Mouse (Mus musculus): ENCODE measurements around the gene Gata1. TPM values are rescaled to one million over a fixed set of nuclear protein-coding genes. Genes with fewer than 3 reads are reported as not detected.
"Not testable (repeated sequence)": the region's sequence is repeated elsewhere in the genome, so short reads cannot be mapped to it uniquely, and the experiment has no call there.

Gata1 gene
- 227 and 1,046 TPM in 2 replicates for polyA plus RNA-seq (2012; ENCODE audit: insufficient read depth, low replicate concordance)

DNA sequence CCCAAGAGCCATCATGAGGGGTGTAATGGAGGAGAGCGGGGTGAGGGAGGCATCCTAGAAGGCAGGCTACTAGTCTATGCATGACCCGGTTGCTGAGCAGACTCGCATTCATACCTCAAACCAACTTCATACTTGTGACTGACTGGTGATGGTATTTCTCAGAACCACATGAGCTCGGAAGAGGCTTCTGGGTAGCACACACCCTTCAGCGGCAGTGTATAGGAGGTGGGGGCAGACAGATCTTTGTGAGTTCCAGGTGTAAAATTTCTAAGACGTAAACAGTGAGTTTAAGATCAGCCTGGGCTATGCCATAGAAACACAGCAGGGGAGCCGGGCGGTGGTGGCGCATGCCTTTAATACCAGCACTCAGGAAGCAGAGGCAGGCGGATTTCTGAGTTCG lies at the start of gene Gata1:
Gene Gata1 (minus strand): TSS at position 180 of the 400 bp plus-strand sequence.
- Histone ChIP-seq H3K27me3 (replicated peaks) (no peaks in the 10 kb centered on the region), H3K4me3 (replicated peaks) (no peak within 1 kb of the TSS), H3K9me3 (no peaks in the 10 kb centered on the region), H3K36me3 (replicated peaks; ENCODE audit: low read length) (peaks cover 7% of the 10 kb centered on the region), H3K4me1 (peaks cover 16% of the 10 kb centered on the region)
- TF ChIP-seq GATA1 (IDR thresholded peaks at IDR 0.05; ENCODE audit: borderline replicate concordance, low read length) (no peak), FLI1 (IDR thresholded peaks at IDR 0.05; ENCODE audit: low read length) (no peak)

DNA sequence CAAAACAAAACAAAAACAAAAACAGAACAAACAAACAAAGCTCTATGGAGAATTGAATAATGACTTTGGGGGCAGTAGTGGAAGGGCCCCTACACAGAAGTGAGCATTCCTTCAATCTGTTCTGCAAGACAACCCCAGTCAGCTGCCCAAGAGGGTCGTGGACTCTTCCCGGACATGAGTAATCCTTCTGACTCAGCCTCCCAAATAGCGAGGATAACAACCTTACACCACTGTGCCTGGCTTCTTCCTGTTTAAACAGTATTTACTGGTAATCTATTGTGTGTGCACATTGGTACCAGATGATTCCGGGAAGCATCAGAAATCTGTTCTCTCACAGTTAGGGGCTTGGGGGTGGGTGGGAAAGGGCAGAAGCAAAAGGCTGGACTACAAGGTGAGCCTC lies 48.9 kb upstream of the Gata1 start:
- no peak overlapping the region for H3K4me3 ChIP-seq (replicated peaks)
- peaks cover 11% of the 10 kb centered on the region for H3K4me1 ChIP-seq
- peaks cover 6% of the 10 kb centered on the region for H3K27me3 ChIP-seq (replicated peaks)
- H3K36me3 ChIP-seq (replicated peaks; ENCODE audit: low read length): no peaks in the 10 kb centered on the region
- TF ChIP-seq FLI1 (IDR thresholded peaks at IDR 0.05; ENCODE audit: low read length): no peak
- no peak for TF ChIP-seq GATA1 (IDR thresholded peaks at IDR 0.05; ENCODE audit: borderline replicate concordance, low read length)
- no peaks in the 10 kb centered on the region for H3K9me3 ChIP-seq

GRCm38 (mm10) chrX:8024795-8025194 lies 46.9 kb upstream of the Gata1 start:
- TF ChIP-seq GATA1 (IDR thresholded peaks at IDR 0.05; ENCODE audit: borderline replicate concordance, low read length): no peak
- TF ChIP-seq FLI1 (IDR thresholded peaks at IDR 0.05; ENCODE audit: low read length): no peak
- Histone ChIP-seq H3K27me3 (replicated peaks) (peaks cover 1% of the 10 kb centered on the region), H3K9me3 (no peaks in the 10 kb centered on the region), H3K4me3 (replicated peaks) (no peak overlapping the region), H3K4me1 (peaks cover 11% of the 10 kb centered on the region), H3K36me3 (replicated peaks; ENCODE audit: low read length) (no peaks in the 10 kb centered on the region)

- H3K9me3 ChIP-seq: no peaks in the 10 kb centered on the region
- no peaks in the 10 kb centered on the region for H3K36me3 ChIP-seq (replicated peaks; ENCODE audit: low read length)
- peaks cover 17% of the 10 kb centered on the region for H3K4me1 ChIP-seq
- H3K27me3 ChIP-seq (replicated peaks): peaks cover 1% of the 10 kb centered on the region
- TF ChIP-seq FLI1 (IDR thresholded peaks at IDR 0.05; ENCODE audit: low read length): no peak
- TF ChIP-seq GATA1 (IDR thresholded peaks at IDR 0.05; ENCODE audit: borderline replicate concordance, low read length): no peak
- no peak overlapping the region for H3K4me3 ChIP-seq (replicated peaks)
Observed at GRCm38 (mm10) chrX:8020111-8020778, 42.4 kb upstream of the Gata1 start.

DNA sequence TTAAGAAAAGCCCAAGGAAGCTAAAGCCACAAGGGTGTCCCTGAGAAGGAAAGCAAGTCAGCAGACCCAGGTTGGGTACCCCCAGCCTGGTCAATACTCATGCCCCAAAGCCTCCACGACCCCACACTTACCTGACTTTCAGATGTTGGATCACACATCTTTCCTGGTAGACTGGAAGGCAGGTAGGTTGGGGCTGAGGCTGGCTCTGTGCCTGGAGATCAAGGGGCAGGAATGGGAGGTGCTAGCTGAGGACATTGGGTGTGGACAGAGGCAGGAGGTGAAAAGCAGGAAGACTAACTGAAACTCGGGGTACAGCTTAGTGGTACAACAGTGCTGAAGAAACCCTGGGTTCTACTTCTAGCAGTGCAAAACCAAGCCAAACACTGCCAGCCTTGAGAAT lies 40.4 kb upstream of the Gata1 start, which contains the start of gene Glod5:
Gene Glod5 (minus strand): TSS at position 207 of the 400 bp plus-strand sequence.
- no peak for TF ChIP-seq GATA1 (IDR thresholded peaks at IDR 0.05; ENCODE audit: borderline replicate concordance, low read length)
- no peak for TF ChIP-seq FLI1 (IDR thresholded peaks at IDR 0.05; ENCODE audit: low read length)
- no peaks in the 10 kb centered on the region for H3K9me3 ChIP-seq
- no peaks in the 10 kb centered on the region for H3K36me3 ChIP-seq (replicated peaks; ENCODE audit: low read length)
- H3K4me1 ChIP-seq: peaks cover 18% of the 10 kb centered on the region
- H3K4me3 ChIP-seq (replicated peaks): no peak within 1 kb of the TSS
- H3K27me3 ChIP-seq (replicated peaks): peaks cover 1% of the 10 kb centered on the region

- H3K36me3 ChIP-seq (replicated peaks; ENCODE audit: low read length): no peaks in the 10 kb centered on the region
- no peak overlapping the region for H3K4me3 ChIP-seq (replicated peaks)
- H3K27me3 ChIP-seq (replicated peaks): no peaks in the 10 kb centered on the region
- H3K9me3 ChIP-seq: no peaks in the 10 kb centered on the region
- TF ChIP-seq GATA1 (IDR thresholded peaks at IDR 0.05; ENCODE audit: borderline replicate concordance, low read length) (no peak), FLI1 (IDR thresholded peaks at IDR 0.05; ENCODE audit: low read length) (no peak)
- H3K4me1 ChIP-seq: peaks cover 20% of the 10 kb centered on the region
Observed at GRCm38 (mm10) chrX:8017142-8017541, 39.3 kb upstream of the Gata1 start.

DNA sequence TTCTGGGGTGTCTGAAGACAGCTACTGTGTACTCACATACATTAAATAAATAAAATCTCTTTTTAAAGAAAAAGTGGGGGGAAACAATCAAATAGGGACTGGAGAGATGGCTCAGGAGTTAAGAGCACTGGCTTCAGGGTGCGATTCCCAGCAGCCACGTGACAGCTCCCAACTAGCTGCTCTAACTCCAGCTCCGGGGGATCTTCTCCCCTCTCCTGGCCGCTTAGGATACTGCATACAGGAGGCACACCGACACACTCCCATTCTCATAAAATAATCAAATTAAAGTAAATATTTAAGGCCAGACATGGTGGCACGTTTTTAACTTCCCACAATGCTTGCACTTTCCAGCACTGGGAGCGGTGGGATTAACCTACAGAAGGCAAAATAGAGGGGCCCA lies 37.8 kb upstream of the Gata1 start:
- H3K27me3 ChIP-seq (replicated peaks); H3K36me3 ChIP-seq (replicated peaks; ENCODE audit: low read length): not testable (repeated sequence)
- H3K4me1 ChIP-seq: peaks cover 23% of the 10 kb centered on the region

GRCm38 (mm10) chrX:8013569-8014314 lies 35.9 kb upstream of the Gata1 start:
- Histone ChIP-seq H3K4me1 (peaks cover 30% of the 10 kb centered on the region), H3K4me3 (replicated peaks) (no peak overlapping the region), H3K9me3 (no peaks in the 10 kb centered on the region), H3K36me3 (replicated peaks; ENCODE audit: low read length) (no peaks in the 10 kb centered on the region), H3K27me3 (replicated peaks) (no peaks in the 10 kb centered on the region)
- no peak for TF ChIP-seq FLI1 (IDR thresholded peaks at IDR 0.05; ENCODE audit: low read length)
- no peak for TF ChIP-seq GATA1 (IDR thresholded peaks at IDR 0.05; ENCODE audit: borderline replicate concordance, low read length)

More for the DNA sequence above, 37.8 kb upstream of the Gata1 start:
- not testable (repeated sequence) for H3K9me3 ChIP-seq; H3K4me3 ChIP-seq (replicated peaks)

DNA sequence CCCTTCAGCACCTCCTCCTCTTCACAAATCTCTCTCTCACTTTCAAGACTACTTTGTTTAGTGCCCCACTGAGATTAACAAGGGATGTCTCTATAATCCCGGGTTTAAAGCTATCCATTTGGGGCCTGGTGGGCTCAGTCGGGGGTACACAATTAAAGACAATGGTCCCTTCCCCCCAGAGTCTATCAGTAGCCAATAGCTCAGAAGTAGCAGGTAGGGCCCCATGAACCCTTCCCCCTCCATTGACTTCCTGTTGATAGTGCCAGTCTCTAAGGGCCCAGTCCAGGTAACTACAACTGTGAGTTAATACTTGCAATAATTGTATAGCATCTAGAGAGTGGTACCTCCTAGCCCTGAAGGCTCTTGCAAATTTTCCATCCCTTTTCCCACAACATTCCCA lies 35.3 kb upstream of the Gata1 start:
- H3K4me1 ChIP-seq: peaks cover 30% of the 10 kb centered on the region
- TF ChIP-seq GATA1 (IDR thresholded peaks at IDR 0.05; ENCODE audit: borderline replicate concordance, low read length): no peak
- no peak overlapping the region for H3K4me3 ChIP-seq (replicated peaks)
- H3K36me3 ChIP-seq (replicated peaks; ENCODE audit: low read length): no peaks in the 10 kb centered on the region
- H3K9me3 ChIP-seq: no peaks in the 10 kb centered on the region
- H3K27me3 ChIP-seq (replicated peaks): no peaks in the 10 kb centered on the region

DNA sequence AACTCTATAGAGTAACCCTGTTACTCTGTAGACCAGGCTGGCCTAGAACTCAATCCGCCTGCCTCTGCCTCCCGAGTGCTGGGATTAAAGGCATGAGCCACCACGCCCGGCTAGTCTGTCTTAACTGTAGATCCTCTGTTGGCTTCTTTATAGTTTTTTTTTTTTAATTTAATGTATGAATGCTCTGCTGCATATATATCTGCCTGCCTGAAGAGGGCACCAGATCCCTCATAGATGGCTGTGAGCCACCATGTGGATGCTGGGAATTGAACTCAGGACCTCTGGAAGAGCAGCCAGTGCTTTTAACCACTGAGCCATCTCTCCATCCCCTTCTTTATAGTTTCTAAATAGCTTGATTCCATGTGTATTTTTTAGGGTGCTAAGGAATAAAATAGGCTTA lies 31.5 kb upstream of the Gata1 start:
- not testable (repeated sequence) for H3K27me3 ChIP-seq (replicated peaks); H3K9me3 ChIP-seq; H3K36me3 ChIP-seq (replicated peaks; ENCODE audit: low read length); H3K4me3 ChIP-seq (replicated peaks)
- H3K4me1 ChIP-seq: peaks cover 24% of the 10 kb centered on the region
